ENCODE assay signal across 28 mouse cellular contexts in genomic region chr9:61816589-61817179, GRCm38 (mm10).
DNase-seq lines count a peak whose midpoint lies in the region; ATAC-seq lines count a peak whose summit lies in the region.
"Had no signal": no experiment of that assay in that cellular context is flagged by ENCODE, and none has a peak within 500 bp of the region (broad histone marks: within the 10 kb centered on the region; RNA-seq: fewer than 3 reads in every experiment).

No protein-coding gene starts in this region.

- H3K4me2 ChIP-seq in forebrain, embryonic 15.5 days (replicated peaks) = no peak overlapping the region
- no peak overlapping the region for H3K4me2 ChIP-seq in hindbrain, embryonic 14.5 days (replicated peaks)
- H3K4me2 ChIP-seq: embryonic facial prominence, embryonic 12.5 days; heart, embryonic 12.5 days; heart, embryonic 15.5 days; hindbrain, embryonic 13.5 days had no signal

- H3K36me3 ChIP-seq in forebrain, embryonic 10.5 days (replicated peaks) = no peaks in the 10 kb centered on the region
- H3K36me3 ChIP-seq in forebrain, embryonic 15.5 days = no peaks in the 10 kb centered on the region
- no peaks in the 10 kb centered on the region for H3K36me3 ChIP-seq in hindbrain, embryonic 14.5 days (replicated peaks; ENCODE audit: control insufficient read depth, insufficient read depth)
- H3K36me3 ChIP-seq: embryonic facial prominence, embryonic 12.5 days; heart, embryonic 12.5 days; heart, embryonic 15.5 days; hindbrain, embryonic 10.5 days; hindbrain, embryonic 13.5 days had no signal

- H3K4me3 ChIP-seq in forebrain, embryonic 10.5 days = no peak overlapping the region
- no peak overlapping the region for H3K4me3 ChIP-seq in forebrain, embryonic 15.5 days
- no peak overlapping the region for H3K4me3 ChIP-seq in hindbrain, embryonic 14.5 days (replicated peaks; ENCODE audit: low read length)
- H3K4me3 ChIP-seq: embryonic facial prominence, embryonic 12.5 days; heart, embryonic 12.5 days; heart, embryonic 15.5 days; hindbrain, embryonic 10.5 days; hindbrain, embryonic 13.5 days had no signal

- no peak for DNase-seq in forebrain, embryonic 10.5 days (ENCODE audit: extremely low spot score, low spot score)
- peak; percentile 13 for DNase-seq in A20 (ENCODE audit: low read depth, low spot score)
- peak; percentile 91 for DNase-seq in Muller cell, postnatal 12 days (ENCODE audit: inconsistent ontology term)
- peak; percentile 75 for DNase-seq in retina, embryonic 14.5 days (ENCODE audit: low spot score)
- no peak for DNase-seq in cerebellum, postnatal 10 days
- DNase-seq in adrenal gland, adult 18-20 months (ENCODE audit: low spot score in 2 of 2) = no peak
- no peak for DNase-seq in hindbrain, embryonic 14.5 days (ENCODE audit: low spot score)
- DNase-seq: adrenal gland, adult 2 months; adrenal gland, postnatal 14 days; cerebellum, adult 11 months; cerebellum, adult 2 months; cerebellum, postnatal 14 days; gastrocnemius, postnatal 25 days; heart, adult 18-20 months; heart, postnatal 10 days; heart, postnatal 36 days had no signal

- no peaks in the 10 kb centered on the region for H3K9me3 ChIP-seq in forebrain, embryonic 10.5 days
- no peaks in the 10 kb centered on the region for H3K9me3 ChIP-seq in forebrain, embryonic 15.5 days
- no peaks in the 10 kb centered on the region for H3K9me3 ChIP-seq in hindbrain, embryonic 14.5 days (ENCODE audit: control insufficient read depth, low read length)
- H3K9me3 ChIP-seq: embryonic facial prominence, embryonic 12.5 days; heart, embryonic 15.5 days; hindbrain, embryonic 10.5 days; hindbrain, embryonic 13.5 days had no signal

- no peaks in the 10 kb centered on the region for H3K27me3 ChIP-seq in forebrain, embryonic 10.5 days (ENCODE audit: poor library complexity, severe bottlenecking)
- H3K27me3 ChIP-seq in forebrain, embryonic 15.5 days = no peaks in the 10 kb centered on the region
- H3K27me3 ChIP-seq in hindbrain, embryonic 14.5 days (ENCODE audit: control insufficient read depth, insufficient read depth, low read length) = no peaks in the 10 kb centered on the region; the same call in 1 of the 2 replicates
- H3K27me3 ChIP-seq: embryonic facial prominence, embryonic 12.5 days had no signal

- no peak overlapping the region for H3K9ac ChIP-seq in forebrain, embryonic 15.5 days (replicated peaks)
- no peak overlapping the region for H3K9ac ChIP-seq in hindbrain, embryonic 14.5 days
- H3K9ac ChIP-seq: embryonic facial prominence, embryonic 12.5 days; heart, embryonic 12.5 days; heart, embryonic 15.5 days; hindbrain, embryonic 13.5 days had no signal

- no peak for ATAC-seq in forebrain, embryonic 15.5 days (replicated peaks)
- no peak for ATAC-seq in hindbrain, embryonic 14.5 days (ENCODE audit: low FRiP score)
- ATAC-seq: CD4-positive, CD25-positive, alpha-beta regulatory T cell, adult 4 months; forebrain, embryonic 14.5 days; hindbrain, postnatal 0 days; inflammation-experienced regulatory T-cells, adult 6 months; intestine, embryonic 16.5 days; Patski had no signal

- WGBS in forebrain, embryonic 10.5 days = 77% methylated on average over 11 of the region's 11 CpGs
- 71% methylated on average over 11 of the region's 11 CpGs for WGBS in forebrain, embryonic 15.5 days
- WGBS in hindbrain, embryonic 14.5 days = 80% methylated on average over 11 of the region's 11 CpGs

- H3K4me1 ChIP-seq in forebrain, embryonic 10.5 days = peaks cover 18% of the 10 kb centered on the region
- H3K4me1 ChIP-seq in forebrain, embryonic 15.5 days = no peaks in the 10 kb centered on the region
- no peaks in the 10 kb centered on the region for H3K4me1 ChIP-seq in hindbrain, embryonic 14.5 days (replicated peaks; ENCODE audit: control insufficient read depth, insufficient read depth, low read length)
- H3K4me1 ChIP-seq: heart, embryonic 12.5 days; heart, embryonic 15.5 days had no signal

- peak overlapping the region; percentile 26; the same call in 1 of the 2 replicates for H3K27ac ChIP-seq in forebrain, embryonic 10.5 days
- no peak overlapping the region for H3K27ac ChIP-seq in forebrain, embryonic 15.5 days (replicated peaks)
- no peak overlapping the region for H3K27ac ChIP-seq in hindbrain, embryonic 14.5 days
- H3K27ac ChIP-seq: embryonic facial prominence, embryonic 12.5 days; heart, embryonic 15.5 days; hindbrain, embryonic 13.5 days; hindbrain, postnatal 0 days had no signal

Comparison
In these comparisons a context has a peak if more than half of its experiments do, and no peak if none do; other contexts are left out.
1. DNase-seq: peak in A20 (single experiment), Muller cell, postnatal 12 days (single experiment) and retina, embryonic 14.5 days (single experiment); none in forebrain, embryonic 10.5 days (single experiment), cerebellum, postnatal 10 days (0 of 2), adrenal gland, adult 18-20 months (0 of 2) and hindbrain, embryonic 14.5 days (single experiment).